Mouse (Mus musculus): ENCODE data around the gene Prim1. TPM values are rescaled to one million over a fixed set of nuclear protein-coding genes. Genes with fewer than 3 reads are reported as not detected.
"Not testable (repeated sequence)": the region's sequence is repeated elsewhere in the genome, so short reads cannot be mapped to it uniquely, and the experiment has no call there.

The Prim1 gene
- total RNA-seq, 2 experiments from 2014 or later: 56.1 to 56.5 TPM

DNA sequence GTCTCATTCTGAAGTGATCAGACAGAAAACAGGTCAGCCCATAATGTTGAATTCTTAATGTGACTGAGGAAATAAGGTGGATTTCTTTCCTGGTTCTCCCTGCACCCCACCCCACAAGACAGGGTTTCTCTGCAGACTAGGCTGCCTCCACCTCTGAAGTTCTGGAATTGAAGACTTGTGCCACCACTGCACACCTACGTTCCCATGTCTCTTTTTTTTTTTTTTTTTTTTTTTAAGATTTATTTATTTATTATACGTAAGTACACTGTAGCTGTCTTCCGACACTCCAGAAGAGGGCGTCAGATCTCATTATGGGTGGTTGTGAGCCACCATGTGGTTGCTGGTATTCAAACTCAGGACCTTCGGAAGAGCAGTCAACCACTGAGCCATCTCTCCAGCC, 51.1 kb downstream of the Prim1 start:
- no peak for ATAC-seq (replicated peaks; ENCODE audit: low FRiP score, poor library complexity, severe bottlenecking)

DNA sequence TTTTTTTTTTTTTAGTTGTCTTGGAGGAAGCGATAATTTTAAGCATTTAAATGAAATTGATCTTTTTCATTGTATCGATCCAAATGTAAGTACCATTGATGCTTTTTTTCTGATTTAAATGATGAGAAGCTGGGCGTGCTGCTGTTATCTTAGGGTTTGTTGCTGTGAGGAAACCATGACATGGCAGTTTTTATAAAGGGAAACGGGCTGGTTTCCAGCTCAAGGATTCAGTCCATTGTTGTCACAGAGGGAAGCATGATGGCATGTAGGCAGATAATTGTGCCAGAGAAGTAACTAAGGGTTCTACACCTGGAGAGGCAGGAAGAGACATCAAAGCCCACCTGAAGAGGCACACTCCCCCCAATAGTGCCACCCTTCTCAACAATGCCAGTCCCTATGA, 54.2 kb downstream of the Prim1 start:
- ATAC-seq (replicated peaks; ENCODE audit: low FRiP score, poor library complexity, severe bottlenecking): no peak

DNA sequence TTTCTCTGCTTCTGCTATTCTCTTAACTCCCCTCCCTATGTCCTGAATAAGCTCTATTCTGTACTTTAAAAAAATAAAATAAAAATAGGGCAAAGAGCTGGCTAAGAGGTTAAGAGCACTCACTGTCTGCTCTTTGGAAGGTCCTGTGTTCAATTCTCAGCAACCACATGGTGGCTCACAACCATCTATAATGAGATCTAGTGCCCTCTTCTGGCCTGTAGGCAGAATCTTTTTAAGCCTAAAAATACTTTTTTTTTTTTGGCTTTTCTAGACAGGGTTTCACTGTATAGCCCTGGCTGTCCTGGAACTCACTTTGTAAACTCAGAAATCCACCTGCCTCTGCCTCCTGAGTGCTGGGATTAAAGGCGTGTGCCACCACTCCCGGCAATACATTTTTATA, 55.5 kb downstream of the Prim1 start:
- ATAC-seq (replicated peaks; ENCODE audit: low FRiP score, poor library complexity, severe bottlenecking): not testable (repeated sequence)

DNA sequence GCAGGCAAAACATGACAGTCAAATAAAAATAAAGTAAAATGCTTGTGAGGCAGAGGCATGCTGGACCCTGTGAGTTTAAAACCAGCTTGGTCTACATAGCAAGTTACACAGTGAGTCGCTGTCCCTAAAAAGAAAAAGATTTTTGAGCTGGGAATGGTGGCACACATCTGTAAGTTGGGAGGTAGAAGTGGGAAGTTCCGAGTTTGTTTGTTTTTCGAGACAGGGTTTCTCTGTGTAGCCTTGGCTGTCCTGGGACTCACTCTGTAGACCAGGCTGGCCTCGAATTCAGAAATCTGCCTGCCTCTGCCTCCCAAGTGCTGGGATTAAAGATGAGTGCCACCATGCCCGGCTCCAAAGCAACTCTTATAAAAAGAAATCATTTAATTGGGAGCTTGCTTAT, 63.3 kb downstream of the Prim1 start:
- not testable (repeated sequence) for ATAC-seq (replicated peaks; ENCODE audit: low FRiP score, poor library complexity, severe bottlenecking)

Other genes with a start within 250 kb of the Prim1 start
- not detected in 2 replicates for gene Rdh9, start 238.8 kb upstream of the Prim1 start, total RNA-seq (2015; ENCODE audit: low replicate concordance)
- not detected in 2 replicates for gene Rdh9, start 238.8 kb upstream of the Prim1 start, total RNA-seq (2017; ENCODE audit: low replicate concordance)
- not detected in 2 replicates for gene Rdh16, start 214.0 kb upstream of the Prim1 start, total RNA-seq (2015; ENCODE audit: low replicate concordance)
- not detected in 2 replicates for gene Rdh16, start 214.0 kb upstream of the Prim1 start, total RNA-seq (2017; ENCODE audit: low replicate concordance)
- not detected in 2 replicates for gene Rdh19, start 165.2 kb upstream of the Prim1 start, total RNA-seq (2015; ENCODE audit: low replicate concordance)
- gene Rdh19, start 165.2 kb upstream of the Prim1 start, total RNA-seq (2017; ENCODE audit: low replicate concordance): not detected in 2 replicates
- gene Rdh16f2, start 148.7 kb upstream of the Prim1 start, total RNA-seq (2015; ENCODE audit: low replicate concordance): not detected in 2 replicates
- gene Rdh16f2, start 148.7 kb upstream of the Prim1 start, total RNA-seq (2017; ENCODE audit: low replicate concordance): not detected in 2 replicates
- not detected in 2 replicates for gene Rdh7, start 126.4 kb upstream of the Prim1 start, total RNA-seq (2015; ENCODE audit: low replicate concordance)
- gene Rdh7, start 126.4 kb upstream of the Prim1 start, total RNA-seq (2017; ENCODE audit: low replicate concordance): not detected in 2 replicates
- gene Sdr9c7, start 116.7 kb upstream of the Prim1 start, total RNA-seq (2015; ENCODE audit: low replicate concordance): not detected in 2 replicates
- gene Sdr9c7, start 116.7 kb upstream of the Prim1 start, total RNA-seq (2017; ENCODE audit: low replicate concordance): not detected in 2 replicates
- gene Hsd17b6, start 7.6 kb upstream of the Prim1 start, total RNA-seq (2015; ENCODE audit: low replicate concordance): not detected in 2 replicates
- not detected in 2 replicates for gene Hsd17b6, start 7.6 kb upstream of the Prim1 start, total RNA-seq (2017; ENCODE audit: low replicate concordance)
- 219 and 262 TPM in 2 replicates for gene Naca, start 20.4 kb downstream of the Prim1 start, total RNA-seq (2015; ENCODE audit: low replicate concordance)
- 350 and 361 TPM in 2 replicates for gene Naca, start 20.4 kb downstream of the Prim1 start, total RNA-seq (2017; ENCODE audit: low replicate concordance)
- gene Ptges3, start 43.8 kb downstream of the Prim1 start, total RNA-seq (2015; ENCODE audit: low replicate concordance): 44.0 and 46.6 TPM in 2 replicates
- gene Ptges3, start 43.8 kb downstream of the Prim1 start, total RNA-seq (2017; ENCODE audit: low replicate concordance): 65.1 and 65.8 TPM in 2 replicates
- gene Atp5b, start 68.1 kb downstream of the Prim1 start, total RNA-seq (2015; ENCODE audit: low replicate concordance): 477 and 544 TPM in 2 replicates
- gene Atp5b, start 68.1 kb downstream of the Prim1 start, total RNA-seq (2017; ENCODE audit: low replicate concordance): 410 and 537 TPM in 2 replicates
- 80.3 and 86.5 TPM in 2 replicates for gene Baz2a, start 76.4 kb downstream of the Prim1 start, total RNA-seq (2015; ENCODE audit: low replicate concordance)
- 71.0 and 73.5 TPM in 2 replicates for gene Baz2a, start 76.4 kb downstream of the Prim1 start, total RNA-seq (2017; ENCODE audit: low replicate concordance)
- gene Rbms2, start 165.1 kb downstream of the Prim1 start, total RNA-seq (2015; ENCODE audit: low replicate concordance): 1.9 and 5.0 TPM in 2 replicates
- 0.51 and 6.8 TPM in 2 replicates for gene Rbms2, start 165.1 kb downstream of the Prim1 start, total RNA-seq (2017; ENCODE audit: low replicate concordance)
- 3.8 TPM in 2 replicates for gene Gls2, start 179.3 kb downstream of the Prim1 start, total RNA-seq (2015; ENCODE audit: low replicate concordance)
- 0.60 and 0.84 TPM in 2 replicates for gene Gls2, start 179.3 kb downstream of the Prim1 start, total RNA-seq (2017; ENCODE audit: low replicate concordance)
- gene Spryd4, start 196.6 kb downstream of the Prim1 start, total RNA-seq (2015; ENCODE audit: low replicate concordance): 6.3 and 6.7 TPM in 2 replicates
- 1.4 and 3.1 TPM in 2 replicates for gene Spryd4, start 196.6 kb downstream of the Prim1 start, total RNA-seq (2017; ENCODE audit: low replicate concordance)
- gene Mip, start 210.7 kb downstream of the Prim1 start, total RNA-seq (2015; ENCODE audit: low replicate concordance): not detected in 2 replicates
- 0.84 and 0.85 TPM in 2 replicates for gene Mip, start 210.7 kb downstream of the Prim1 start, total RNA-seq (2017; ENCODE audit: low replicate concordance)
- 4.0 and 6.3 TPM in 2 replicates for gene Timeless, start 216.9 kb downstream of the Prim1 start, total RNA-seq (2015; ENCODE audit: low replicate concordance)
- gene Timeless, start 216.9 kb downstream of the Prim1 start, total RNA-seq (2017; ENCODE audit: low replicate concordance): 39.4 and 44.5 TPM in 2 replicates
- gene Apon, start 238.9 kb downstream of the Prim1 start, total RNA-seq (2015; ENCODE audit: low replicate concordance): 1.7 TPM in 1 of 2 replicates, not detected in the other
- gene Apon, start 238.9 kb downstream of the Prim1 start, total RNA-seq (2017; ENCODE audit: low replicate concordance): 1.5 TPM in 1 of 2 replicates, not detected in the other

All from erythroblast, adult 5-6 weeks (primary cell).